Mouse (Mus musculus) thymus, postnatal 0 days (tissue): ENCODE measurements around the gene Rd3l. TPM values are rescaled to one million over a fixed set of nuclear protein-coding genes. Genes with fewer than 3 reads are reported as not detected.

ENCODE experiments used
- polyA plus RNA-seq: library from polyadenylated mRNA; unstranded; fragments of >200 nt; fragmentation: Nextera tagmentation; extraction: Ambion mirVana; gene quantifications from 2 replicates; pipeline ENCODE4 v1.2.1, GENCODE M21; 2015

The Rd3l gene
- polyA plus RNA-seq, 1 experiment from 2014 or later = not detected

Other genes starting within 250 kb of the Rd3l start
- 46.9 and 52.2 TPM in 2 replicates for gene Klc1, start 222.5 kb downstream of the Rd3l start, polyA plus RNA-seq
- 5.0 and 5.7 TPM in 2 replicates for gene Xrcc3, start 167.4 kb downstream of the Rd3l start, polyA plus RNA-seq
- gene Zfyve21, start 167.1 kb downstream of the Rd3l start, polyA plus RNA-seq = 73.7 and 76.6 TPM in 2 replicates
- gene Ppp1r13b, start 73.2 kb downstream of the Rd3l start, polyA plus RNA-seq = 17.0 and 18.3 TPM in 2 replicates
- gene Atp5mpl, start 14.3 kb downstream of the Rd3l start, polyA plus RNA-seq = 879 and 927 TPM in 2 replicates
- gene Tdrd9, start 9.8 kb downstream of the Rd3l start, polyA plus RNA-seq = 0.12 and 0.16 TPM in 2 replicates
- 0.82 and 0.85 TPM in 2 replicates for gene Aspg, start 125.4 kb upstream of the Rd3l start, polyA plus RNA-seq
- gene Kif26a, start 164.9 kb upstream of the Rd3l start, polyA plus RNA-seq = 0.87 and 0.92 TPM in 2 replicates